Mouse (Mus musculus) thymus, adult 2 months (tissue): Measurements from ENCODE around the gene Ptpn18.

Source experiments
- CTCF ChIP-seq: fragments of 200-500 bp; IDR thresholded peaks from 2 replicates; pipeline ENCODE4 v1.5.1; 2012; ENCODE audit warnings: mild to moderate bottlenecking, control low read depth, low read length, moderate library complexity, borderline replicate concordance; ENCODE audit not compliant: control insufficient read depth, poor library complexity, insufficient read depth; ENCODE audit errors: extremely low read depth
- POLR2A ChIP-seq: fragments of 200-500 bp; IDR thresholded peaks from 2 replicates; pipeline ENCODE4 v1.6.1; 2012; ENCODE audit warnings: mild to moderate bottlenecking, low read length, control low read depth, moderate library complexity; ENCODE audit not compliant: control insufficient read depth, poor library complexity, insufficient read depth; ENCODE audit errors: extremely low read depth

- TF ChIP-seq CTCF (peak; percentile 66; the same call in 1 of the 2 replicates), POLR2A (no peak)
Observed at GRCm38 (mm10) chr1:34439961-34440630, 19.5 kb upstream of the Ptpn18 start.
